Mouse (Mus musculus) cortical plate, adult 2 months (tissue): ENCODE results near the gene Lef1.

Experiments used
- CTCF ChIP-seq: fragments of 200-500 bp; IDR thresholded peaks from 2 replicates; pipeline ENCODE4 v1.5.1; 2011; ENCODE audit warnings: mild to moderate bottlenecking, control low read depth, low read length; ENCODE audit not compliant: insufficient read depth; ENCODE audit errors: extremely low read depth
- POLR2A ChIP-seq: fragments of 200-500 bp; IDR thresholded peaks from 2 replicates; pipeline ENCODE4 v1.6.1; 2011; ENCODE audit warnings: mild to moderate bottlenecking, low read length, control low read depth; ENCODE audit not compliant: insufficient read depth; ENCODE audit errors: extremely low read depth

DNA sequence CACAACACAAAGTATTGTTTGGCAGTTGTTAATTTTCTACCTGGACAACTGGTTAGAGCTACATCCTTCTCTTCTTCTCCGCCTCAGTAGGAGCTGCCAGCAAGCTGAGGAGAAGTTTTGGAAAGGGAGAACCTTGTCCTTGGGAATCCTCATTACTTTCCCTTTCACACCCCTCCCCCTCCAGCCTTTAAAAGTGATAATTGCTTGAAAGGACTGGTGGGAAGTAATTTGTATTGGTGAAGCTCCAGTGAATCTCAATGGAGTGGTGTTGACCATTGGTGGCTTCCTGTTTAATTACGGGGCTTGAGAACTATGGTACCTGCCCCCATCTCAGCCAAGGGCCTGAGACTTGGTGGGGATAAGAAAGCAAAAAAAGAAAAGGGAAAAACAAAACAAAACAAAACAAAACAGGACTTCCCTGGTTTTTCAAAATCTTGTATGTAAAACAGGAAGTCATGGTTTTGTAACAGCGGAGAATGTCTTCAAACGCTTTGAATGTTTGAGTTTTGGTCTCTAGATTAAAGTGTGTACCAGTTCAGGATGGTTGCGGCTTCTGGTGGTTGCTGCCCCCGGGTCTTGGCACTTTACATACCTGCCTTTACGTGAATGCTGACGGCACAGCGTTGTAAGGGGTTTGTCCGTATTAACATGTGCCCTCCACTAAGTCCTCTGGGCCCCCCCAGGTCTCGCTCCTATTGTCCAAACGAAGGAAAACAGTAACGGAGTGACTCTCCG lies 49.8 kb downstream of the Lef1 start:
- no peak for TF ChIP-seq POLR2A
- no peak for TF ChIP-seq CTCF
